Mouse (Mus musculus) neural tube, embryonic 15.5 days (tissue): ENCODE measurements around the gene Ranbp3l. TPM values are rescaled to one million over a fixed set of nuclear protein-coding genes. Genes with fewer than 3 reads are reported as not detected.
"Not testable (repeated sequence)": the region's sequence is repeated elsewhere in the genome, so short reads cannot be mapped to it uniquely, and the experiment has no call there.

Source experiments
- ATAC-seq: fragments of 200-750 bp; cut with Nextera tagmentation; 2 replicates; pipeline ENCODE4 v1.8.0; 2017; ENCODE audit warnings: mild to moderate bottlenecking, moderate TSS enrichment, moderate library complexity; ENCODE audit not compliant: low FRiP score
- H3K27ac ChIP-seq: fragments of 300-500 bp; sonication (generic); replicated peaks from 2 replicates; pipeline ENCODE4 v1.5.1; 2015; ENCODE audit warnings: mild to moderate bottlenecking, inconsistent platforms
- H3K27me3 ChIP-seq: fragments of 300-500 bp; sonication (generic); replicated peaks from 2 replicates; pipeline ENCODE4 v1.6.1; 2015; ENCODE audit warnings: inconsistent platforms
- H3K36me3 ChIP-seq: fragments of 300-500 bp; sonication (generic); 2 replicates; pipeline ENCODE4 v1.6.1; 2015; ENCODE audit warnings: inconsistent platforms
- H3K4me1 ChIP-seq: fragments of 300-500 bp; sonication (generic); 2 replicates; pipeline ENCODE4 v1.6.1; 2015; ENCODE audit warnings: inconsistent platforms
- H3K4me2 ChIP-seq: fragments of 300-500 bp; sonication (generic); 2 replicates; pipeline ENCODE4 v1.6.1; 2015; ENCODE audit warnings: inconsistent platforms, mild to moderate bottlenecking, moderate library complexity
- H3K4me3 ChIP-seq: fragments of 300-500 bp; sonication (generic); replicated peaks from 2 replicates; pipeline ENCODE4 v1.5.1; 2015; ENCODE audit warnings: mild to moderate bottlenecking, inconsistent platforms
- H3K9ac ChIP-seq: fragments of 300-500 bp; sonication (generic); replicated peaks from 2 replicates; pipeline ENCODE4 v1.6.1; 2015; ENCODE audit warnings: mild to moderate bottlenecking, inconsistent platforms
- H3K9me3 ChIP-seq: fragments of 300-500 bp; sonication (generic); replicated peaks from 2 replicates; pipeline ENCODE4 v1.6.1; 2016; ENCODE audit warnings: inconsistent platforms
- WGBS: fragments of 180-500 bp; shearing (Covaris S2); methylation state at CpG from one replicate; pipeline ENCODE4 v1.1.7; 2015; ENCODE audit warnings: mixed read lengths; 5-methylcytosine and 5-hydroxymethylcytosine counted together
- polyA plus RNA-seq: library from polyadenylated mRNA; unstranded; fragments of >200 nt; fragmentation: Nextera tagmentation; extraction: Ambion mirVana; gene quantifications from 2 replicates; pipeline ENCODE4 v1.2.1, GENCODE M21; 2015

Ranbp3l gene
- polyA plus RNA-seq, 1 experiment from 2014 or later = 5.8 TPM

- Histone ChIP-seq H3K27me3 (no peaks in the 10 kb centered on the region), H3K4me1 (no peaks in the 10 kb centered on the region), H3K9ac (no peak overlapping the region), H3K9me3 (no peaks in the 10 kb centered on the region), H3K4me3 (no peak overlapping the region), H3K36me3 (no peaks in the 10 kb centered on the region), H3K4me2 (no peak overlapping the region), H3K27ac (no peak overlapping the region)
- 78% methylated on average over 7 of the region's 7 CpGs for WGBS
- ATAC-seq = no peak
These were observed 27.7 kb downstream of the Ranbp3l start for GRCm38 (mm10) chr15:8995490-8995889.

GRCm38 (mm10) chr15:9002762-9003161 is 35.0 kb downstream of the Ranbp3l start:
- ATAC-seq = no peak
- H3K27me3 ChIP-seq = no peaks in the 10 kb centered on the region
- H3K9ac ChIP-seq = no peak overlapping the region
- H3K4me3 ChIP-seq = no peak overlapping the region
- WGBS = 90% methylated on average over 2 of the region's 2 CpGs
- H3K9me3 ChIP-seq = no peaks in the 10 kb centered on the region
- no peak overlapping the region for H3K4me2 ChIP-seq
- H3K4me1 ChIP-seq = no peaks in the 10 kb centered on the region
- H3K27ac ChIP-seq = no peak overlapping the region
- no peaks in the 10 kb centered on the region for H3K36me3 ChIP-seq

- Histone ChIP-seq H3K27me3 (no peaks in the 10 kb centered on the region), H3K4me3 (no peak overlapping the region)
These were observed 41.4 kb downstream of the Ranbp3l start for GRCm38 (mm10) chr15:9009196-9009595.

GRCm38 (mm10) chr15:9014541-9014940 is 46.8 kb downstream of the Ranbp3l start:
- WGBS = 72% methylated on average over 2 of the region's 2 CpGs
- H3K36me3 ChIP-seq = no peaks in the 10 kb centered on the region
- no peaks in the 10 kb centered on the region for H3K9me3 ChIP-seq
- H3K4me1 ChIP-seq = no peaks in the 10 kb centered on the region
- H3K27ac ChIP-seq = no peak overlapping the region
- no peak for ATAC-seq
- H3K9ac ChIP-seq = no peak overlapping the region
- H3K27me3 ChIP-seq = no peaks in the 10 kb centered on the region
- H3K4me2 ChIP-seq = no peak overlapping the region
- no peak overlapping the region for H3K4me3 ChIP-seq

More at GRCm38 (mm10) chr15:9009196-9009595, 41.4 kb downstream of the Ranbp3l start:
- Histone ChIP-seq H3K9me3 (no peaks in the 10 kb centered on the region), H3K27ac (no peak overlapping the region), H3K4me1 (no peaks in the 10 kb centered on the region), H3K36me3 (no peaks in the 10 kb centered on the region), H3K9ac (no peak overlapping the region), H3K4me2 (no peak overlapping the region)
- 81% methylated on average over 6 of the region's 6 CpGs for WGBS
- ATAC-seq = no peak

- not testable (repeated sequence) for H3K36me3 ChIP-seq, H3K27ac ChIP-seq, H3K27me3 ChIP-seq, ATAC-seq, H3K4me2 ChIP-seq, H3K4me1 ChIP-seq, H3K9ac ChIP-seq, H3K4me3 ChIP-seq, H3K9me3 ChIP-seq
- 84% methylated on average over 6 of the region's 6 CpGs for WGBS
These were observed 47.7 kb downstream of the Ranbp3l start for GRCm38 (mm10) chr15:9015496-9015895.

- no peak overlapping the region for H3K27ac ChIP-seq
These were observed 88.0 kb downstream of the Ranbp3l start for GRCm38 (mm10) chr15:9055704-9056103.

GRCm38 (mm10) chr15:9059856-9060255 is 92.1 kb downstream of the Ranbp3l start:
- Histone ChIP-seq H3K36me3 (no peaks in the 10 kb centered on the region), H3K27me3 (no peaks in the 10 kb centered on the region), H3K4me2 (no peak overlapping the region), H3K4me1 (no peaks in the 10 kb centered on the region), H3K9me3 (no peaks in the 10 kb centered on the region), H3K4me3 (no peak overlapping the region), H3K9ac (no peak overlapping the region), H3K27ac (no peak overlapping the region)
- WGBS = 85% methylated on average over 2 of the region's 2 CpGs
- no peak for ATAC-seq

More at GRCm38 (mm10) chr15:9055704-9056103, 88.0 kb downstream of the Ranbp3l start:
- ATAC-seq = no peak
- H3K4me2 ChIP-seq = no peak overlapping the region
- H3K27me3 ChIP-seq = no peaks in the 10 kb centered on the region
- no peak overlapping the region for H3K4me3 ChIP-seq
- H3K9ac ChIP-seq = no peak overlapping the region
- H3K4me1 ChIP-seq = no peaks in the 10 kb centered on the region
- H3K9me3 ChIP-seq = no peaks in the 10 kb centered on the region
- H3K36me3 ChIP-seq = no peaks in the 10 kb centered on the region

GRCm38 (mm10) chr15:9061150-9061882 is 93.6 kb downstream of the Ranbp3l start:
- Histone ChIP-seq H3K9ac (no peak overlapping the region), H3K4me2 (no peak overlapping the region), H3K36me3 (no peaks in the 10 kb centered on the region), H3K4me3 (no peak overlapping the region), H3K4me1 (no peaks in the 10 kb centered on the region), H3K9me3 (no peaks in the 10 kb centered on the region), H3K27me3 (no peaks in the 10 kb centered on the region), H3K27ac (no peak overlapping the region)
- peak; percentile 50; the same call in 1 of the 2 replicates for ATAC-seq
- WGBS = 51% methylated on average over 7 of the region's 7 CpGs

- no peak overlapping the region for H3K4me2 ChIP-seq
- H3K36me3 ChIP-seq = no peaks in the 10 kb centered on the region
- no peak overlapping the region for H3K9ac ChIP-seq
- H3K4me3 ChIP-seq = no peak overlapping the region
- H3K4me1 ChIP-seq = peaks cover 24% of the 10 kb centered on the region
- no peaks in the 10 kb centered on the region for H3K27me3 ChIP-seq
- no peaks in the 10 kb centered on the region for H3K9me3 ChIP-seq
- no peak for ATAC-seq
- no peak overlapping the region for H3K27ac ChIP-seq
- 91% methylated on average over 4 of the region's 4 CpGs for WGBS
These were observed 101.1 kb downstream of the Ranbp3l start for GRCm38 (mm10) chr15:9068881-9069280.

- Histone ChIP-seq H3K4me2 (peak overlapping the region; percentile 84), H3K27me3 (no peaks in the 10 kb centered on the region), H3K9me3 (no peaks in the 10 kb centered on the region), H3K27ac (peak overlapping the region; percentile 95), H3K36me3 (no peaks in the 10 kb centered on the region), H3K4me3 (peak overlapping the region; percentile 96), H3K4me1 (peaks cover 36% of the 10 kb centered on the region), H3K9ac (peak overlapping the region; percentile 88)
- 0 out of 2 replicates have a peak, but pooled peaks have one; percentile 4 for ATAC-seq
- WGBS = 0% methylated on average over 3 of the region's 3 CpGs
These were observed 102.6 kb downstream of the Ranbp3l start for GRCm38 (mm10) chr15:9070353-9070752.

GRCm38 (mm10) chr15:9070912-9071555 is 103.3 kb downstream of the Ranbp3l start, which contains the start of gene Nadk2:
TSS of gene Nadk2 (plus strand) at chr15:9071260.
- Histone ChIP-seq H3K4me1 (peaks cover 42% of the 10 kb centered on the region), H3K4me2 (peak within 1 kb of the TSS; percentile 84), H3K27me3 (no peaks in the 10 kb centered on the region), H3K9me3 (no peaks in the 10 kb centered on the region), H3K27ac (peak within 1 kb of the TSS; percentile 95), H3K36me3 (no peaks in the 10 kb centered on the region), H3K9ac (peak within 1 kb of the TSS; percentile 88), H3K4me3 (peak within 1 kb of the TSS; percentile 96)
- under 1% methylated on average over 38 of the region's 54 CpGs for WGBS
- ATAC-seq = peak; percentile 98
